Mouse (Mus musculus) cerebellum, adult (tissue): Measurements from ENCODE around the gene Serinc4.

Experiments used
- ATAC-seq: cut with Nextera tagmentation; 2 replicates; pipeline ENCODE4 v1.9.2; 2017; ENCODE audit warnings: mild to moderate bottlenecking, moderate library complexity, mixed read lengths; ENCODE audit not compliant: insufficient number of reproducible peaks, low FRiP score, low TSS enrichment

The Serinc4 gene

GRCm38 (mm10) chr2:121448739-121449535 lies 7.6 kb downstream of the Serinc4 start, which contains the start of gene Serf2:
Gene Serf2 (plus strand): TSS chr2:121449195.
- ATAC-seq, result peak; percentile 95

GRCm38 (mm10) chr2:121448136-121448535 lies 8.4 kb downstream of the Serinc4 start:
- no peak for ATAC-seq

GRCm38 (mm10) chr2:121447006-121447405 lies 9.6 kb downstream of the Serinc4 start:
- no peak for ATAC-seq

- ATAC-seq, result no peak
Measured at GRCm38 (mm10) chr2:121446506-121446905, 10.1 kb downstream of the Serinc4 start.

- ATAC-seq, result no peak
Measured at GRCm38 (mm10) chr2:121445117-121445516, 11.5 kb downstream of the Serinc4 start.

- ATAC-seq, result no peak
Measured at GRCm38 (mm10) chr2:121444178-121444577, 12.4 kb downstream of the Serinc4 start, which contains the start of gene Ell3. Gene Ell3 (minus strand): TSS chr2:121444278.

GRCm38 (mm10) chr2:121443068-121443349 lies 13.6 kb downstream of the Serinc4 start:
- ATAC-seq, result no peak

- ATAC-seq, result peak; percentile 40; the same call in 1 of the 2 replicates
Measured at GRCm38 (mm10) chr2:121442259-121443067, 14.1 kb downstream of the Serinc4 start.

- no peak for ATAC-seq
Measured at GRCm38 (mm10) chr2:121441800-121442199, 14.8 kb downstream of the Serinc4 start.

GRCm38 (mm10) chr2:121440834-121441605 lies 15.6 kb downstream of the Serinc4 start:
- ATAC-seq, result no peak

- ATAC-seq, result no peak
Measured at GRCm38 (mm10) chr2:121439746-121440145, 16.8 kb downstream of the Serinc4 start.

GRCm38 (mm10) chr2:121434854-121435253 lies 21.7 kb downstream of the Serinc4 start:
- no peak for ATAC-seq

GRCm38 (mm10) chr2:121425890-121426289 lies 30.7 kb downstream of the Serinc4 start:
- no peak for ATAC-seq

- ATAC-seq, result no peak
Measured at GRCm38 (mm10) chr2:121423166-121423565, 33.4 kb downstream of the Serinc4 start.

- no peak for ATAC-seq
Measured at GRCm38 (mm10) chr2:121418476-121418875, 38.1 kb downstream of the Serinc4 start.

GRCm38 (mm10) chr2:121416356-121416755 lies 40.2 kb downstream of the Serinc4 start:
- ATAC-seq, result no peak

- no peak for ATAC-seq
Measured at GRCm38 (mm10) chr2:121415591-121415990, 41.0 kb downstream of the Serinc4 start.

- ATAC-seq, result no peak
Measured at GRCm38 (mm10) chr2:121415103-121415502, 41.5 kb downstream of the Serinc4 start.

- peak; percentile 23 for ATAC-seq
Measured at GRCm38 (mm10) chr2:121414139-121414685, 42.4 kb downstream of the Serinc4 start.

- peak; percentile 97 for ATAC-seq
Measured at GRCm38 (mm10) chr2:121413387-121414042, 43.1 kb downstream of the Serinc4 start, which contains the start of the genes Pdia3 and Catsper2. Gene Pdia3 (plus strand): TSS chr2:121413775. Gene Catsper2 (minus strand): TSS chr2:121413792.
